Comparison of ENCODE assay signal across 7 mouse cellular contexts in genomic region chr6:114889971-114890370, GRCm38 (mm10).
A peak's percentile ranks its signal among the peaks of the same experiment; 100 is the strongest.
DNase-seq lines count a peak whose midpoint lies in the region; ATAC-seq and TF ChIP-seq lines count a peak whose summit lies in the region.
"Not testable (repeated sequence)": the region's sequence is repeated elsewhere in the genome, so short reads cannot be mapped to it uniquely, and the experiment has no call there.

No protein-coding gene starts in this region.

- H3K4me1 ChIP-seq in embryonic facial prominence, embryonic 13.5 days: peaks cover 91% of the 10 kb centered on the region
- H3K4me1 ChIP-seq in forebrain, embryonic 15.5 days: peaks cover 78% of the 10 kb centered on the region
- H3K4me1 ChIP-seq in heart, embryonic 13.5 days: peaks cover 93% of the 10 kb centered on the region
- H3K4me1 ChIP-seq in hindbrain, embryonic 12.5 days: peaks cover 89% of the 10 kb centered on the region
- peaks cover 67% of the 10 kb centered on the region for H3K4me1 ChIP-seq in kidney, adult 2 months (ENCODE audit: control insufficient read depth, insufficient read depth, low read length)
- H3K4me1 ChIP-seq in limb, embryonic 15.5 days: peaks cover 86% of the 10 kb centered on the region
- peaks cover 93% of the 10 kb centered on the region for H3K4me1 ChIP-seq in neural tube, embryonic 13.5 days (replicated peaks)

- not testable (repeated sequence) for TF ChIP-seq CTCF in kidney, adult 2 months (conservative IDR thresholded peaks at IDR 0.05; ENCODE audit: insufficient read depth, insufficient read length, low read depth, low read length)

- H3K4me3 ChIP-seq in embryonic facial prominence, embryonic 13.5 days; forebrain, embryonic 15.5 days; heart, embryonic 13.5 days; hindbrain, embryonic 12.5 days; kidney, adult 2 months (ENCODE audit: insufficient read depth, low read depth, low read length); limb, embryonic 15.5 days; neural tube, embryonic 13.5 days: not testable (repeated sequence)

- not testable (repeated sequence) for ATAC-seq in embryonic facial prominence, embryonic 13.5 days (ENCODE audit: insufficient number of reproducible peaks, insufficient read depth, low FRiP score, low TSS enrichment, low read depth); forebrain, embryonic 15.5 days (replicated peaks); heart, embryonic 13.5 days (ENCODE audit: extremely low read depth, insufficient number of reproducible peaks, low FRiP score, low TSS enrichment); hindbrain, embryonic 12.5 days (ENCODE audit: low FRiP score); limb, embryonic 15.5 days (ENCODE audit: insufficient number of reproducible peaks, low FRiP score, low TSS enrichment, low read depth); neural tube, embryonic 13.5 days (ENCODE audit: low read depth)

- DNase-seq in kidney, adult 2 months: not testable (repeated sequence)

- H3K9ac ChIP-seq in embryonic facial prominence, embryonic 13.5 days: peak overlapping the region; percentile 51; the same call in 1 of the 2 replicates
- H3K9ac ChIP-seq in forebrain, embryonic 15.5 days (replicated peaks); heart, embryonic 13.5 days; hindbrain, embryonic 12.5 days; limb, embryonic 15.5 days; neural tube, embryonic 13.5 days: not testable (repeated sequence)

- H3K27me3 ChIP-seq in embryonic facial prominence, embryonic 13.5 days; forebrain, embryonic 15.5 days; heart, embryonic 13.5 days (replicated peaks); hindbrain, embryonic 12.5 days; kidney, adult 2 months (replicated peaks; ENCODE audit: control insufficient read depth, insufficient read depth, low read length); limb, embryonic 15.5 days; neural tube, embryonic 13.5 days: not testable (repeated sequence)

- WGBS in embryonic facial prominence, embryonic 13.5 days: 67% methylated on average over 3 of the region's 3 CpGs
- 29% methylated on average over 3 of the region's 3 CpGs for WGBS in forebrain, embryonic 15.5 days
- WGBS in heart, embryonic 13.5 days: 75% methylated on average over 3 of the region's 3 CpGs
- WGBS in hindbrain, embryonic 12.5 days: 58% methylated on average over 3 of the region's 3 CpGs
- WGBS in kidney, adult 2 months: 71% methylated on average over 3 of the region's 3 CpGs
- 71% methylated on average over 3 of the region's 3 CpGs for WGBS in limb, embryonic 15.5 days
- 51% methylated on average over 3 of the region's 3 CpGs for WGBS in neural tube, embryonic 13.5 days

- H3K4me2 ChIP-seq in embryonic facial prominence, embryonic 13.5 days; forebrain, embryonic 15.5 days (replicated peaks); hindbrain, embryonic 12.5 days (replicated peaks); limb, embryonic 15.5 days: not testable (repeated sequence)
- peak overlapping the region; percentile 47 for H3K4me2 ChIP-seq in heart, embryonic 13.5 days
- H3K4me2 ChIP-seq in neural tube, embryonic 13.5 days: 0 out of 2 replicates have a peak overlapping the region, but pooled peaks have one; percentile 20

- not testable (repeated sequence) for TF ChIP-seq POLR2A in kidney, adult 2 months (IDR thresholded peaks at IDR 0.05; ENCODE audit: low read depth, low read length)

- H3K27ac ChIP-seq in embryonic facial prominence, embryonic 13.5 days: peak overlapping the region; percentile 75
- peak overlapping the region; percentile 77; the same call in 1 of the 2 replicates for H3K27ac ChIP-seq in forebrain, embryonic 15.5 days (replicated peaks)
- H3K27ac ChIP-seq in heart, embryonic 13.5 days (replicated peaks): peak overlapping the region; percentile 82
- H3K27ac ChIP-seq in hindbrain, embryonic 12.5 days: 0 out of 2 replicates have a peak overlapping the region, but pooled peaks have one; percentile 13
- peak overlapping the region; percentile 83 for H3K27ac ChIP-seq in kidney, adult 2 months (ENCODE audit: insufficient read depth, low read depth, low read length)
- 0 out of 2 replicates have a peak overlapping the region, but pooled peaks have one; percentile 78 for H3K27ac ChIP-seq in limb, embryonic 15.5 days
- peak overlapping the region; percentile 64; the same call in 1 of the 2 replicates for H3K27ac ChIP-seq in neural tube, embryonic 13.5 days (replicated peaks)

- peaks cover 38% of the 10 kb centered on the region for H3K36me3 ChIP-seq in embryonic facial prominence, embryonic 13.5 days
- not testable (repeated sequence) for H3K36me3 ChIP-seq in forebrain, embryonic 15.5 days; hindbrain, embryonic 12.5 days; kidney, adult 2 months (ENCODE audit: control insufficient read depth, insufficient read depth, low read length); neural tube, embryonic 13.5 days
- peaks cover 44% of the 10 kb centered on the region for H3K36me3 ChIP-seq in heart, embryonic 13.5 days
- peaks cover 24% of the 10 kb centered on the region for H3K36me3 ChIP-seq in limb, embryonic 15.5 days

- not testable (repeated sequence) for H3K9me3 ChIP-seq in embryonic facial prominence, embryonic 13.5 days; forebrain, embryonic 15.5 days; heart, embryonic 13.5 days; hindbrain, embryonic 12.5 days (replicated peaks); limb, embryonic 15.5 days; neural tube, embryonic 13.5 days

Comparison
In these comparisons a context has a peak if more than half of its experiments do, and no peak if none do; other contexts are left out.
1. H3K27ac ChIP-seq: peak in every context shown above with its lines; median percentile 83 in kidney, adult 2 months; 82 in heart, embryonic 13.5 days; 78 in limb, embryonic 15.5 days; 77 in forebrain, embryonic 15.5 days; 75 in embryonic facial prominence, embryonic 13.5 days; 64 in neural tube, embryonic 13.5 days; 13 in hindbrain, embryonic 12.5 days.